Mouse (Mus musculus) ovary, adult 18-20 months (tissue): ENCODE results near the gene Adcy7.
A peak's percentile ranks its signal among the peaks of the same experiment; 100 is the strongest.

ENCODE experiments used
- DNase-seq: peaks from one replicate; pipeline ENCODE4 v3.0.0; 2022; ENCODE audit warnings: low spot score, mixed read lengths

Gene Adcy7

GRCm38 (mm10) chr8:88274090-88274489 is 1.9 kb downstream of the Adcy7 start:
- DNase-seq = no peak

GRCm38 (mm10) chr8:88279220-88279619 is 7.0 kb downstream of the Adcy7 start:
- DNase-seq = no peak

GRCm38 (mm10) chr8:88279670-88280069 is 7.5 kb downstream of the Adcy7 start:
- no peak for DNase-seq

GRCm38 (mm10) chr8:88280904-88281303 is 8.7 kb downstream of the Adcy7 start:
- DNase-seq = no peak

GRCm38 (mm10) chr8:88282684-88283083 is 10.5 kb downstream of the Adcy7 start:
- peak; percentile 82 for DNase-seq

GRCm38 (mm10) chr8:88283243-88284115 is 11.3 kb downstream of the Adcy7 start:
- no peak for DNase-seq

GRCm38 (mm10) chr8:88284738-88285137 is 12.5 kb downstream of the Adcy7 start:
- DNase-seq = no peak

GRCm38 (mm10) chr8:88285469-88286356 is 13.5 kb downstream of the Adcy7 start:
- no peak for DNase-seq

- no peak for DNase-seq
Observed at GRCm38 (mm10) chr8:88286421-88286960, 14.3 kb downstream of the Adcy7 start.

- no peak for DNase-seq
Observed at GRCm38 (mm10) chr8:88288622-88289242, 16.5 kb downstream of the Adcy7 start.

GRCm38 (mm10) chr8:88289901-88290300 is 17.7 kb downstream of the Adcy7 start:
- no peak for DNase-seq

- no peak for DNase-seq
Observed at GRCm38 (mm10) chr8:88290326-88291304, 18.4 kb downstream of the Adcy7 start.

GRCm38 (mm10) chr8:88291305-88291690 is 19.1 kb downstream of the Adcy7 start:
- DNase-seq = no peak

- no peak for DNase-seq
Observed at GRCm38 (mm10) chr8:88292926-88293325, 20.7 kb downstream of the Adcy7 start.

GRCm38 (mm10) chr8:88293590-88294356 is 21.6 kb downstream of the Adcy7 start:
- no peak for DNase-seq

GRCm38 (mm10) chr8:88294977-88295376 is 22.8 kb downstream of the Adcy7 start:
- DNase-seq = no peak

GRCm38 (mm10) chr8:88297976-88298732 is 26.0 kb downstream of the Adcy7 start:
- DNase-seq = peak; percentile 49

- DNase-seq = no peak
Observed at GRCm38 (mm10) chr8:88298733-88299103, 26.5 kb downstream of the Adcy7 start.

GRCm38 (mm10) chr8:88299907-88300603 is 27.9 kb downstream of the Adcy7 start:
- DNase-seq = no peak
